Mouse (Mus musculus): Measurements from ENCODE around the gene Snap23.
"Not testable (repeated sequence)": the region's sequence is repeated elsewhere in the genome, so short reads cannot be mapped to it uniquely, and the experiment has no call there.

The Snap23 gene

DNA sequence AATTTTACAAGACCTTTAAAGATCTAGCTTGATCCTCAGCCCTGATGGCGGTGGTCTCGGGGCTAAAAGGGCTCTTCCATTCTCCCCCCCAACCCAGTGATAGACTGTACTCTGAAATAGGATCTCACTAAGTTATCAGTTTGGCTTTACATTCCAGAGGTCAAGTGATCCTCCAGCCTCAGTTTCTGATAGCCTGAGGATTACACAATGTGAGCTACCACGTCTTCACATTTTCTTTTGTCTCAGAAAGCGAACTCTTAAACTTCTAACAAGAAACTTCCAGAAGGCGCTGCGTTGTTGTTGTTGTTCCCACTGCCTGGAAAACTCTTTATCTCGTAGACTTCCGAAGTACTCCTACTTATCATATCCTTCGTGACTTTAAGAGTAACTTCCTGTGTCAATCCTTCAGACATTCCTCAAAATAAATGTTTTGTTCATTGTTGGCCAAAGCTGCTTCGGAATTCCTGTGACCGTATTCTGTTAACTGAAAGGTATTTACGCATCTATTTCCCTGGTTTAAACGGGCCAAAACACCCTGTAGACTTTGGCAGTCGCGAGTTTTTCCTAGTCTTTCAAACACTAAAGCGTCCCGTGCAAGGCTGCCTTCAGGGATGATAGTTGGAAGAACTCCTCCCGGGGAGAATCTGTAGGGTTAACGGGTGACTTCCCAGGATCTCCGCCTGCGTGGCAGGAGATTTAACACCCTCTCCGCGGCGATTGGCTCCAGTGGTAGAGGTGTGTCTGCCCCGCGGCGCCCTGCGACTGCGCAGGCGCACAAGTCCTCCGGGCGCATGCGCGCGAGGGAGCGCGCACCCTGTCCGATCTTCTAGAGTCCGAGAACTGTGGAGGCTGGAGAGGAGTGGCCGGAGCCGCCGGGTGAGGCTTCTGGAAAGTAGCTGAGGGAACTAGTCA, at the start of gene Snap23:
Gene Snap23, plus strand, starts transcription at position 786 of the 912 bp plus-strand sequence.
- ATAC-seq (ENCODE audit: low TSS enrichment), result peak; percentile 97

DNA sequence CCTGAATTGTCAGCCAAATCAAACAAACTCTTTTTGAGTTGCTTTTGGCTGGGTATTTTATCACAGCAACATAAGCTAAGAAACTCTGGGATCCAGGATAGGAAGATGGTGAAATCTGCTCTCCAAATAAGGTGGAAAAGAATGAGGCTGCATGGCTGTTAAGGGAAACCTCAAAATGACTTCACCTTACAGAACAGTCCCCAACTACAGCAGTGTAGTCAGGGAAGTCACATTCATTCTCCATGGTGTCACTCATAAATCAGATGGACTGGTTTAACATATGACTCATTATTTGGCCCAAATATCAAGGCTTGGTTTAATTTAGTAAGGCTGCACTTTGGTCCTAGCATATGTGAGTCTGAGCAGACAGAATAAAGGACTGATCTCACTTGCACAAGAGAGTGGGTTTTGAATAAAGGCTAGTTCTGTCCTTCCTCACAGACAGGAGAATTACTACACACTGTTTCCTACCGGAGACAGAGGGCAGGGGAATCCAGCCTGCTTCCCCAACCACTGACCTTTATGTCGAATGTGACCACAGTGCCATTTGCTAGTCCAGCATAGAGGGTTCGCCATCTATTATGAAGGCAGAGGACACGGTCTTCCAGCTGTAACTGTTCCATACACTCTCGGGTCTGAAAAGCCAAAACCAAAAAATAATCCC, 48.8 kb upstream of the Snap23 start:
- ATAC-seq (ENCODE audit: low TSS enrichment), result no peak

DNA sequence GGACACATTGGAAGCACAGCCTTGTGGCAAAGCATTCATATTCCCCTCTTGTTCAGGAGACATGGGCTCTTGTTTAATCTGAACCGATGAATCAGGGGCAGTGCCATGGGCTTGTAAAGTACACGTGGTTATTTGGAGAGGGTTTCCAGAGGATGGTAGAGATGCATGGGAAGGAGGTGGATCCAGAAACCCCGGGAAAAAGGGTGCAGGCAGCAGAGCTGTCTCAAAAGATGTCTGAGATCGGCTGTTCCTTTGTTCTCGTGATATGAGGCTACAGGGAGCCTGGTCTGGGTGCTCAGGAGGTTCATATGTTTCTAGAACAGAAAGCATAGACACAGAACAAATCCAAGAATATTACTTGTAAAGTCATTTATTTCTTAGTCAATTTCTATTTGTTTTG, 40.7 kb upstream of the Snap23 start:
- ATAC-seq (ENCODE audit: low TSS enrichment), result no peak

DNA sequence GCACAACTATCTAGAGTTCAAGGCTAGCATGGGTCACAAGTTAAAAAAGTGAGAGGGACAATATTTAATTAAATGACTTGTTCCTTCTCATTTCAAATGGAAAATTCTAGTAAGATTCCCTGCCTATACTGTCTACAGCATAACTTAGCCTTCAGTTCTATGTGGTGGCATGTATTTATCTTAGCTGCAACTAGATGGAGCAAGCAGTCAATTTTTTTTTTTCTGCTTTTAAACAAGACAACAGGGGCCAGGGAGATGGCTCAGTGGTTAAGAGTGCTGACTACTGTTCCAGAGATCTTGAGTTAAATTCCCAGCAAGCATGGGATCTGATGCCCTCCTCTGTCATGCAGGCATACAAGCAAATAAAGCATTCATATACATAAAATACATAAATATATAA, 37.9 kb upstream of the Snap23 start:
- no peak for ATAC-seq (ENCODE audit: low TSS enrichment)

DNA sequence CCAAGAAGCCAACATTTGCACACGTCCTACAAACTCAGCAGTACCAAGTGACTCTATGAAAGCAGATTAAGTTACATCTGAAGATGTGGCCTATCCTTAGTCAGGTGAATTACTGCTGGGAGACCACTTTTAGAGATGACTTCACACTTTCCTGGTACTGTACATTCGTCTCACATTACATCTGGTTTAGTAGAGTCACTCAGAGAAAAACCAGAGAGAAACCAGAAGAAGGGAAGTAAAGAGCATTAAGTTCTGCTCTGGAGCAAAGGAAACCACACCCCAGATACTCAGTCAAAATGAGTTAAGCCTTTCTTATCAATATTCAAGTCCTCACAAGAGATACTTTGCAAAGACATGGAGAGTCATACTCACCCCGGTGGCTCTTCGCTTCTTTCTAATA, 36.2 kb upstream of the Snap23 start:
- no peak for ATAC-seq (ENCODE audit: low TSS enrichment)

DNA sequence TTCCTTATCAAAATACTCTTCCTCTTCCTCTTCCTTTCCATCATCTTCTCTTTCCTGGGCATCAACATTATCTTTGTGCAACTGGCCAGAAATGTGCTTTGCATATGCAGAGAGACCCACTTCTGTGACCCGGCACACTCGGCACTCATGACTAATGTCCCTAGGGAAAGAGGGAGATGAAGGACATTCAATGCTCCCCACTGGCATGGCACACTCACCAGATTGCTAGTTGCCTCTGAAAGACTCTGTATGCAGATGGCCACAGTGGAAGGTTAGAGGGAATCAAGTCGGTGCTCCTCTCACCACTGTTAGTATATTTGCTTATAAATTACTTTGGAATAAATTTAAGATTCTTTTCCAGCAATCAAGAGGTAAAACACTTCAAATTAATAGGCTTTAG, 28.1 kb upstream of the Snap23 start:
- ATAC-seq (ENCODE audit: low TSS enrichment), result no peak

DNA sequence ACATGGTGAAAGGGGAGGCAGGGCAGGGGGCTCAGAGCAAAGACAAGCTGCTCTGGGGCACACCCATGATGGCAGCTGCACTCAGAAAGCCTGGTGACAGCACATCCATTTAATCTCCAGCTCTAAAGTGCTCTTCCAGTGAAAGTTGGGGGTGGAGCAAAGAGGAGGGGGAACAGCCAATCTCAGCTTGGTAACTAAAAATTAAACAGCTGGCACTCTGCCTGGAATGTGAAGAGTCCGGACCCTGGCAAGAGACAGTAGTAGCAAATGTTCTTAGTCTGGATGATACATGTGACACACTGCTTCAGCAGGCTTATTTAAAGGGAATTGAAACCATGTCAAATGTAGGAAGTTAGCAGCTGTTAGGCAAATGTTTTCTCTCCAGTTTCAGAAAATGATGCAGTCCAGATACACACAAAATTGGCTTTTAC, 27.7 kb upstream of the Snap23 start:
- peak; percentile 98 for ATAC-seq (ENCODE audit: low TSS enrichment)

DNA sequence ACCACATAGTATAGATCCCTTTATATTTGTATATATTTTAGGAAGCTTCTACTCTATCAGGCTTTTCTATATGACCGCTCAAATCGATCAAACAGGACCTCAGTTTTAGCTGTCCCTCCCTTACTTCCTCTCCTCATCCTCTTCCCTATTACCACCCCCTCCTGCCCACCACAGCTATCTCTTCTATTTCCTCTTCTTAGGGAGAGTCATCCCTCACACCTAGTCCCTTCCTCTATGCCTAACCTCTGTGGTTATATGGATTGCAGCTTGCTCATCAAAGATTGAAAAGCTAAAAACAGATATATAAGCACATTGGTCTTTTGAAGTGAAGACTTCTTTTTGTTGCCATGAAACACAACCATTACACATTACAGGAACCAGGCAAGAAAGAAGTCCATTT, 22.7 kb upstream of the Snap23 start:
- ATAC-seq (ENCODE audit: low TSS enrichment), result no peak

DNA sequence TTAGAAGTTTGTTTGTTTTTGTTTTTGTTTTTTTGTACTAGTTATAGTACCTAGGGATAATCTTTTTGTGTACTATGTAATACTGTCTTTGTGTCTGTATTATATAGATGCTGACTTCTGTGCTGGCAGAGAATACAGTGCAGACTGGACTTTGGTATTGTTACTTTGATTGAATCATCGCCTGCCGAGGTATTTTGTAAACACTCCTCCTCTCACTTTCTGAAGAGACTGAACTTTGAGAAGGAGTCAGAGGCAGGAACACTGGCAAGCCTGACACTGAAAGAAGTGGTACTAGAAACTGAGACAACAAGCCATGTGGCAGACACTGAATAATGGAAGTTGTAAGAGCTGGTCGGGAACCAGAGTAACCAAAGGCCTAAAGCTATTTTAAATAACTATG, 10.6 kb upstream of the Snap23 start:
- ATAC-seq (ENCODE audit: low TSS enrichment), result no peak

DNA sequence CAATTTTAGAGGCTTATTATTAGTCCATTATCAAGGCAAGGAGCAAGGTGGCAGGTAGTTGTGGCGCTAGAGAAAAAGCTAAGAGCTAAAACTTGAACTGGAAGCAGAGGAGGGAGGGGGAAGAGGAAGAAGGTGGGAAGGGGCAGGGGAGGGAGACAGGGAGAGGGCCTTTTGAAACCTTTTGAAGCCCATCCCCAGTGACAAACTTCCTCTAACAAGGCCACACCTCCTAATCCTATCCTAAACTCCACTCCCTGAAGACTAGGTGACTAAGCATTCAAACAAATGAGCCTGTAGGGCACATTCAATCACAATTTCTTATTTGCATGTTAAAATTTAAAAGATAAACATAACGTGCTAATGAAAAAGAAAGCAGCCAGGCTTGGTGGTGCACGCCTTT, 8.7 kb upstream of the Snap23 start:
- no peak for ATAC-seq (ENCODE audit: low TSS enrichment)

DNA sequence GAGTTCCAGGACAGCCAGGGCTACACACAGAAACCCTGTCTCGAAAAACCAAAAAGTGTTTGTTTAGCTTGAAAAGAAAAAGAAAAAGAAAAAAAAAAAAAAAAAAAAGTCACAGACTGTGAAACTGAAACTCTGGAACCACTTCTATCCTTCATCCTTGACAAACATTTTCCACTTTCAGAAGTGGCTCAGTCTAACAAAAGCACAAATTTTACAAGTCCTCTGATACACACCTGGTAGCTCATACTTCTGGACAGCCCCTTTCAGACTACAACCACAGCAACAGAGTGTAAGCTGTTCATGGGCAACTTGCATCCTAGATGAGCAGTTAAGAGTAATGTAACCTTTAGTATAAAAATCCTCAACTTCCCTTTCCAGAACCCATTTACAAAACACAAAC, 5.9 kb upstream of the Snap23 start:
- no peak for ATAC-seq (ENCODE audit: low TSS enrichment)

DNA sequence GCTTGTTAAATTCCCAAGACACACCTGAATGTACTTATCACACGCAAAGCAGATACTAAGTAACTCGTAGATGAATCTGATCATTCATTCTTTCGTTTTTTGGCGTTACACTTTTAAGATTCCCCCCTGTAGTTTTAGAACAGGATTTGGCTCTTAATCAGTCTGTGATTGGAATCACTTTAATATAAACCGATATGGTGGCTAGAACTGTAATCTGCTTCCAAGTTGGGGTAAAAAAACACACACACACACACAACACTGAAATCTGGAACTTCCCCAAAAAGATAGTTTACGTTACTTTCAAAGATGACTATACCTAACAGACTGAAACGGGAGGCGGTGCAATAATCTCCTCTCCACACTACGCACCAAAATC, 4.6 kb upstream of the Snap23 start:
- ATAC-seq (ENCODE audit: low TSS enrichment), result no peak

DNA sequence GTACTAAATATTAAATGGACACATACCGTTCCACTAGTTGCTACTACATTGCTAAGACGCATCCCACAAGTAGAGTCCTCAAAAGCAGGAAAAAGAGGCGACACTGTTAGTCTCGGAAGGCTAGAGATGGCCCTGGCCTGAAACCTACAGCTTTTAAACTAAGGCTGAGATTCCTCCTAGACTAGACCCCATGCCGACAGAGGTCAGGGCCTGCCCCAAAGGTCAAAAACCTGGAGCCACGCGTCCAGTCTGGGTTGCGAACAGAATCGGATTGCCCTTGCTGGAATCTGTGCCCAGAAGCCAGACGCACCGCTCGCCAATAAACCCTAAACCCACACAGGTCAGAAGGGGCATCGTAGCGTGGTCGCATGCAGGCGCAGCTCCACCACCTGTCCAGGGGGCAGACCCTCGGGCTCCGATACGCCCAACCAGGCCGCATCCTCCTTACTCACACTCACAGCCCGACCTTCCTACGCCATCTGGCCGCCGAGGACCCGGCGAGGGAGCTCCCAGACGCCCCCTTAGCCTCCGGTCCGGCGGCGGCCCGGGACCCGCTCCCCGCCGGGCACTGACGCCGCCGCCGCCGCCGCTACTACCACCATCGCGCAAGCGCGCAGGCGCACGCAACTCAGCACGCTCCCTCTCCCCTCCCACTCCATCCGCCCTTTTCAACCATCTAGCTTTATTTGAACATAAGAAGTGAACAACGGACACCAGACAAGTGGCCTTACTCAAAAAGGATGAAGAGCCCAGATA, 4.1 kb upstream of the Snap23 start, which contains the start of gene Zfp106:
Gene Zfp106, minus strand, starts transcription at position 609 of the 756 bp plus-strand sequence.
- peak; percentile 93 for ATAC-seq (ENCODE audit: low TSS enrichment)

DNA sequence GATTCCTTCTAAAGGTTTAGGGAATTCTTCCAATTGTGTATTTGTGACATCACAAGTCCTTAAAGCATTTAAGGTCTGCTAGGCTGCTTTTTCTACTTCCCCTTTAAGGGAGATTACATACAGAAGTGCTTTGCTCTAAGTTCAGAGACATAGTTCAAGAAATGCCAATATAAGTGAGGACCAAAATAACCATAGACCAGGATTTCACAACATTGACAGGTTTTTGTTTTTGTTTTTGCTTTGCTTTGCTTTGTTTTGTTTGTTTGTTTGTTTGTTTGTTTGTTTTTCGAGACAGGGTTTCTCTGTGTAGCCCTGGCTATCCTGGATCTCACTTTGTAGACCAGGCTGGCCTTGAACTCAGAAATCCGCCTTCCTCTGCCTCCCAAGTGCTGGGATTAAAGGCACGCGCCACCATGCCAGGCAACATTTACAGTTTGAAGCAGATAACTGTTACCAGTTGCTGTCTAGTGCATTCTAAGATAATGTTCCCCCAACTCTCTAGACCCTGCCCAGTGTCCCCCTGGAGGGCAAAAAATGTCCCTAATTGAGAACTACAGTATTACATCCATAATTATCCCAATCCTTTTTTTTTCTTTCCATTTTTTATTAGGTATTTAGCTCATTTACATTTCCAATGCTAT, 2.8 kb upstream of the Snap23 start:
- not testable (repeated sequence) for ATAC-seq (ENCODE audit: low TSS enrichment)

DNA sequence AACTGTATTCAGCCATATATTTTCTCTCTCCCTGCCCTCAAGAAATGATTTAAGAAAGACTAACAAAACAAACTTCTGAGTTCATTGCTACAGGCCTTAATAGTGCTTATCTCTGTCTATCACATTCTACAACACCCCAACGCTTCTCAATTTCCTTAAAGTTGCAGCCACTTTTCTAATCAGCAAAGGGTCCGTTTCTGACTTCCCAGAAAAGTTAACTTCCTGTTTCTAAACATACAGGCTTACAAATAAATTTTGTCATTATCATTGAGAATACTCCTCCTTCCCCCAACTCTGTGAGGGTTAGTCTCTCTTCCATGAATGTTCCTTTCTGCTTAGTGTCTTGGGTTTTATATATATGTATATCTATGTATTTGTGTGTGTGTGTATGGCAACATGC, 2.1 kb upstream of the Snap23 start:
- ATAC-seq (ENCODE audit: low TSS enrichment), result no peak

DNA sequence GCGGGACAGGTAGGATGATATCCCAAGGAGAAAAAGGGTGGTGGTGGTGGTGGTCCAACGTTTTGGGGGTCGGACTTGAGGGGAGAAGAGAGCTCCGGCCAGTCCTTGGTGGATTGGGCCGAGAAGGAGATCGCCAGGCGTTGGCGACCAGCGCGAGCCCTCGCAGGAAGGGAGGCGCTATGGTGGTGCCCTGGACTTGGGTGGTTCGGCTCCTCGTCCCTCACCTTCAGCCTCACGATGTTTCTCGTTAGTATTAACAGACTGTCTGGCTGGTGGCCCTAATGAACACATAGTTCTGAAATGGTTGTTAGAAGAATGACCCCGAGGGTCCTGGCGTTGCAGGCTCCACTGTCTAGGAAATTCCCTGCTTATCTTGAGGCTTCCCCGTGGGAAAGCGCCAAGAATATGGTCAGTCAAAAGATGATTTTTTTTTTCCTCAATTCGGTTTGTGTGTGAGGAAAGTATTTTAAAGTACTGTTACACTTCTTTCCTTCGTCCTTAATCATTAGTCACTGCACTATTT, 388 bp downstream of the Snap23 start:
- ATAC-seq (ENCODE audit: low TSS enrichment), result peak; percentile 54

DNA sequence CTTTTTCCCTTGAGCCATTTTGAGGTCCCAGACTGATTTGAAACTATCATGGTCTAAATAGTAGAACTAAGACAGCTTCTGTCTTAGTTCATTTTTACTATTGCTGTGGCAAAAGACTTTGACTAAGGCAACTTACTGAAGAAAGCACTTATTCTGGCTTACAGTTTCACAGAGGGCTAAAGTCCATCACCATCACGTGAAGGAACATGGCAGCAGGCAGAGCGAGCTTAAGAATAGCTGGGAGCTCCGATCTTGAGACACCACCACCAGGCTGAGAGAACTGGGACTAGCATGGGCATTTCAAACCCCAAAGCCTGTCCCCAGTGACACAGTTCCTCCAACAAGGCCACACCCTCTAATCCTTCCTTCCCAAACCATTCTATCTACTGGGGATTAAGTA, 3.6 kb downstream of the Snap23 start:
- ATAC-seq (ENCODE audit: low TSS enrichment), result no peak

DNA sequence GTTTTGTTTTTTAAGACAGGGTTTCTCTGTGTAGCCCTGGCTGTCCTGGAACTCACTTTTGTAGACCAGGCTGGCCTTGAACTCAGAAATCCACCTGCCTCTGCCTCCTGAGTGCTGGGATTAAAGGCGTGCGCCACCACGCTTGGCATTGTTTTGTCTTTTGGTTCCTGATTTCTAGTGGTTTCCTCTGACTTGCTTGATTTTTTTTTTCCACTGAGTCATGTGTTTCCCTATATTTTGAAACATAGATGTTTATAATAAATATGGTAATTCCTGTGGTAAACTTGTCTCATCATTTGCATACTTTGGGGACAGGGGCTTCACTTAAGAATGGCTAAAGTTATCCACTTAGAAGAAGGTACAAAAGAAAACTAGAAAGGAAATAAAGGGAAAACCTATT, 4.7 kb downstream of the Snap23 start:
- ATAC-seq (ENCODE audit: low TSS enrichment), result not testable (repeated sequence)

DNA sequence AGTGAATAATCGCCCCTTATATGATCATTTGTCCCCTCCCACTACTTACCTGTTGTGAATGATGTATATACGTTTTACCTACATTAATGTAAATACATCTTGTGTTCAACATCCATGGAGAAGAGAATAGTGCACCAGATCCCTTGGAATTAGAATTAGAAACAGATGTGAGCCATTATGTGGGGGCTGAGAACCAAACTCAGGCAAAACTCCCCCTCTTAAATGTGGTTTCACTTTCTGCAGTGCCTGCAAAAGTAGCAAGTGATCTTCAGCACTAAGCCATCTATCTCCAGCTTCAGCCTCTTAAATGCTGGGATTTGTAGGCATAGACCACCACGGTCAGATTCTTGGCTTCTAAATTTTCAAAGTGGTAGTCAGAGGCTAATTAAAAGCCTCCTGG, 7.7 kb downstream of the Snap23 start:
- no peak for ATAC-seq (ENCODE audit: low TSS enrichment)

DNA sequence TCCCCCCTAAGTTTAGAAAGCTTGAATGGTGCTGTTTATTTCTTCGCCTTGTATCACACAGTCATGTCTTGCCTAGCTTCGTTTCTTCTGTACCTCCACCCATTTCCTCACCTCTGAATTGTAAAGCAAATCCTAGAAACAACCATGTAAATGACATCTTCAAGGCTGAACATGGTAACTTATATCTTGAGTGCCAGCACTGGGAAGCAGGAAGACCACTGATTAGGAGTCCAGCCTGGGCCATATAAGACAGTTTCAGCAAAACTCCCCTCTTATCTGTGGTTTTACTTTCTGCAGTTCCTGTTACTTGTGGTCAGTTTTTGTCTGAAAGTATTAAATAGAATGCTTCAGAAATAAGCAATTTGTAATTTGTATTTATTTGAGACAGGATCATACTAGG, 8.5 kb downstream of the Snap23 start:
- ATAC-seq (ENCODE audit: low TSS enrichment), result no peak

DNA sequence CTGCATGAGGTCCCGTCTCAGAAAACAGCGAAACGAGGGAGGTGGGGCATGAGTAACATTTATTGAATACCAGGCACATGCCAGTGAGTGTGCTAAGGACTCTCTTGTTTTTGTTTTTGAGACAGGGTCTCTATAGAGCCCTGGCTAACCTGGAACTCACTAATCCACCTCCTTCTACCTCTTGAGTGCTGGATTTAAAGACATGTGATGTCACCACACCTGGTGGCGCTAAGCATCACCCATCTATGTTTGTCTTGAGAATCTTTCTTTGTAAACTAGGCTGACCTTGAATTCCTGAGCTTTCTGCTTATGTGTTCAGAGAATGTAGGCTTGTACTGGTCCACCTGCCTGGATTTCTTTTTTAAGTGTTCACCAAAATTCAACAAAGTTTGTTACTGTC, 10.3 kb downstream of the Snap23 start:
- no peak for ATAC-seq (ENCODE audit: low TSS enrichment)

DNA sequence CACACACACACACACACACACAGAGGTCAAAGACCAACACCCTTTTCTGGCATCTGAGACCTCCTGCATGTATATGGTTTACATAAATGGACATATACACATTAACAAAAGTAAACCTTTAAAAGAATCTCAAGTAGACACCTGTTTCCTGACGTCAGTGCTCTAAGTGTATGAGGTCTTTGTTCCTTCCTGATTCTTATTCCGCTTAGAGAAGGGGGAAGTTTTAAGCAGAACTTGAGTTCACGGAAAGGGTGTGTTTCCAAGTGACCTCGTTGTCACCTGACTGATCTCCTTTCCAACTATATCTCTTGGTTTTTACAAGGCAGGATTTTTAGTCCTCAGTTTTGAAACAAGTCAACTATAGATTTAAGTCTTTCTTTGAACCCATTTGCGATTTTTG, 10.8 kb downstream of the Snap23 start:
- ATAC-seq (ENCODE audit: low TSS enrichment), result no peak

Data from frontal cortex, adult (tissue).